8 mouse cellular contexts compared by ENCODE assay signal in the genomic region with DNA sequence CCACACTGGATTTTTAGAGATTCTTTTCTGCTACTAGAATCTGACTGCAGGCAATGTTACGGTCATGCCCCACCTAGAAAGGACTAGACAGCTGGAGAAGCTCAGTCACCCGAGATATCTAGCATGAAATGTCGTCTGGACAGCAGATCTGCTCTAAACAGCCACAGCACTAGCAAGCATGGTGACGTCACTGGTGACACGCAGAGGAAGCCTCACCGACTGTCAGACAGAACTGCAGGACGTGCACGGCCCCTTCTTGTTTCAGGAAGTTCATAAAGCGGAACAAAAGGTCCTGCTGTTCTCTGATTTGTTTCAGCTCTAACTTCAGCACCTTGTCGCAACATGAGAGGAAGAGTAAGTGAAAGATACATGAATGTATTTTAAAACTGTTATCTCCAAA. TPM values are rescaled to one million over a fixed set of nuclear protein-coding genes. Genes with fewer than 3 reads are reported as not detected.
DNase-seq lines count a peak whose midpoint lies in the region; ATAC-seq lines count a peak whose summit lies in the region.

No protein-coding gene starts in this region.

- H3K27me3 ChIP-seq in heart, embryonic 14.5 days (ENCODE audit: control insufficient read depth, insufficient read depth, low read length) = no peaks in the 10 kb centered on the region

- H3K27ac ChIP-seq in heart, embryonic 14.5 days (replicated peaks in 1 of 2; ENCODE audit: control insufficient read depth in 1 of 2, insufficient read depth in 1 of 2, low read depth in 2 of 2, low read length in 2 of 2) = peak overlapping the region in 1 of 2 experiments; percentile 32; a peak in 1 of 4 replicates

- H3K9me3 ChIP-seq in heart, embryonic 14.5 days (ENCODE audit: control insufficient read depth, low read length) = no peaks in the 10 kb centered on the region

- H3K36me3 ChIP-seq in heart, embryonic 14.5 days (ENCODE audit: control insufficient read depth, insufficient read depth, low read length) = peaks cover 65% of the 10 kb centered on the region

- H3K9ac ChIP-seq in heart, embryonic 14.5 days (ENCODE audit: low read length) = no peak overlapping the region

- 0 out of 2 replicates have a peak, but pooled peaks have one; percentile 56 for ATAC-seq in heart, embryonic 14.5 days (ENCODE audit: insufficient number of reproducible peaks, insufficient read depth, low FRiP score, low read depth)

- no peaks in the 10 kb centered on the region for H3K4me1 ChIP-seq in heart, embryonic 14.5 days (ENCODE audit: control insufficient read depth in 2 of 2, insufficient read depth in 2 of 2, low read length in 2 of 2)

- no peak overlapping the region for H3K4me3 ChIP-seq in heart, embryonic 14.5 days (ENCODE audit: control insufficient read depth in 1 of 2, insufficient read depth in 1 of 2, low read depth in 1 of 2, low read length in 2 of 2)

- DNase-seq in layer of hippocampus, adult 11-12 months (ENCODE audit: low spot score) = peak; percentile 39
- no peak for DNase-seq in layer of hippocampus, postnatal 10 days (ENCODE audit: low spot score in 2 of 2)
- peak; percentile 11 for DNase-seq in c-Kit-negative CD71-positive TER-119-positive erythroid progenitor cells, embryonic 14.5 days (ENCODE audit: low read depth, low spot score)
- peak; percentile 54 for DNase-seq in lung, postnatal 10 days
- DNase-seq in thymus, postnatal 0 days (ENCODE audit: low spot score) = peak; percentile 56
- no peak for DNase-seq in testis, postnatal 14 days (ENCODE audit: low spot score)
- DNase-seq in cerebellum, adult 8-10 months = no peak

- WGBS in heart, embryonic 14.5 days = 50% methylated on average over 10 of the region's 10 CpGs

- no peak overlapping the region for H3K4me2 ChIP-seq in heart, embryonic 14.5 days (ENCODE audit: low read length)

RNA-seq across cellular contexts. Expression of a gene that starts 34.7 kb away (rescaled TPM):
- total RNA-seq in layer of hippocampus, postnatal 10 days (2021) = 10 to 100 TPM; 49.0 to 52.6 TPM
- 30.4 and 30.6 TPM in 2 replicates for polyA plus RNA-seq in heart, embryonic 14.5 days (2014; fragmentation: Nextera tagmentation; extraction: Ambion mirVana)
- polyA plus RNA-seq in thymus, postnatal 0 days (2015; fragmentation: Nextera tagmentation; extraction: Ambion mirVana) = 16.0 TPM in 2 replicates

RNA-seq across cellular contexts. Expression of a gene that starts 52.3 kb away (rescaled TPM):
- under 1 TPM in 1 of 2 experiments, not detected in 1; 0.85 TPM for total RNA-seq in layer of hippocampus, postnatal 10 days (2021)
- 0.94 TPM in 1 of 2 replicates, not detected in the other for polyA plus RNA-seq in heart, embryonic 14.5 days (2014; fragmentation: Nextera tagmentation; extraction: Ambion mirVana)
- polyA plus RNA-seq in thymus, postnatal 0 days (2015; fragmentation: Nextera tagmentation; extraction: Ambion mirVana) = 0.45 TPM in 1 of 2 replicates, not detected in the other

Comparison
In these comparisons a context has a peak if more than half of its experiments do, and no peak if none do; other contexts are left out.
1. DNase-seq: peak in layer of hippocampus, adult 11-12 months (single experiment), c-Kit-negative CD71-positive TER-119-positive erythroid progenitor cells, embryonic 14.5 days (single experiment), lung, postnatal 10 days (single experiment) and thymus, postnatal 0 days (single experiment); none in layer of hippocampus, postnatal 10 days (0 of 2), testis, postnatal 14 days (single experiment) and cerebellum, adult 8-10 months (single experiment).